Mouse (Mus musculus) monocyte, adult 5-6 weeks (primary cell): ENCODE data around the gene St3gal2. TPM values are rescaled to one million over a fixed set of nuclear protein-coding genes. Genes with fewer than 3 reads are reported as not detected.

Experiments
- ATAC-seq: fragments of 153-309, 156-312 bp; replicated peaks from 2 replicates; pipeline ENCODE4 v1.8.0; 2017; ENCODE audit warnings: mild to moderate bottlenecking; ENCODE audit not compliant: low TSS enrichment, insufficient number of reproducible peaks, severe bottlenecking, poor library complexity, low FRiP score
- total RNA-seq: library from RNA; stranded (forward); fragments of 200-1000, 200-491, 200-594 nt; gene quantifications from 3 replicates; pipeline ENCODE4 v1.2.3, GENCODE M21; 2017

Gene St3gal2
- total RNA-seq: 3.6 to 10.5 TPM (median 5.7 TPM) in 3 replicates

GRCm38 (mm10) chr8:110919341-110920031 lies at the start of gene St3gal2:
St3gal2 (plus strand) TSS chr8:110919922.
- ATAC-seq: peak; percentile 95

- ATAC-seq: no peak
Measured at GRCm38 (mm10) chr8:110870501-110870900, 49.2 kb upstream of the St3gal2 start.

DNA sequence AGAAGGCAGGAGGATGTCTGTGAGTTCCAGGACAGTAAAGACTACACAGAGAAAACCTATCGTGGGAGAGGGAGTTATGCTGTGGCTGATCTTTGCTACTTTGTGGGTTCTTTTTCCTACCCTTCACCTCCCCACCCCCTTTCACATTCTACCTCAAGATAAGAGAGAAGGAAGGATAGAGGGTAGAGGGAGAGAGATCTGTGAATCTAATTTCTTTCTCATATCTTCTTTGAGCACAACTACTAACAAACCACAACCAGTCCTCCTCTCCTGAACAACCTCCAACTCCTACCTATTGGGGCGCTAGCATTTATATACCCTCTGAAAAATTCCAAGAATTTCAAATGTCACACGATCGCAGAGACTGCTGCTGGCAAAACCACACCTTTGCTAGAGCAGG lies 41.9 kb upstream of the St3gal2 start:
- ATAC-seq: no peak

DNA sequence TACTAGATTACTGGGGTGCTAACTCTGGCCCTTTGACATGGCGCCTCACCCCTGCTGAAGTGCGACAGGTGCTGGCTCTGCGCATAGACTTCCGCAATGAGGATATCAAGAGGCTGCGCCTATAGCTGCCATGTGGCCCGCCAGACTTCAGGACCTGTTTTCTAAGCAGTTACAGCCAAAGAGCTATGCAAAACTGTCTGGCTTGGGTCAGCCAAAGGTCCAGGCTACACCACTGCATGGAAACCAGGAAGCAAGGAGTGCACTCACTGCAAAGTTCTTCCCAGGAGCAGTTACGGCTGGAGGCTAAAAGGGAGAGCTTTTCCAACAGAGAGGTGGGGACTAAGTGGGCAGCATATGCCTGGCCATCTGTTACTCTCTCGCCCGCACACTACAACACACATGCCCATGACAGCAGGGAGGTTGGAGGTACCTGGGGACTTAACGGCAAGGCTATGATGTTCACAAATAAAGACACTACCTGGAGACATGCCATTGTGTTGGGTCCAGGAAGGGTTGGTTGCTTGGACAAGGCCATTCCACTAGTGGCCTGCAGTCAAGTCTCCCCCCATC lies 37.9 kb upstream of the St3gal2 start:
- ATAC-seq: no peak

GRCm38 (mm10) chr8:110883824-110884223 lies 35.9 kb upstream of the St3gal2 start:
- no peak for ATAC-seq

DNA sequence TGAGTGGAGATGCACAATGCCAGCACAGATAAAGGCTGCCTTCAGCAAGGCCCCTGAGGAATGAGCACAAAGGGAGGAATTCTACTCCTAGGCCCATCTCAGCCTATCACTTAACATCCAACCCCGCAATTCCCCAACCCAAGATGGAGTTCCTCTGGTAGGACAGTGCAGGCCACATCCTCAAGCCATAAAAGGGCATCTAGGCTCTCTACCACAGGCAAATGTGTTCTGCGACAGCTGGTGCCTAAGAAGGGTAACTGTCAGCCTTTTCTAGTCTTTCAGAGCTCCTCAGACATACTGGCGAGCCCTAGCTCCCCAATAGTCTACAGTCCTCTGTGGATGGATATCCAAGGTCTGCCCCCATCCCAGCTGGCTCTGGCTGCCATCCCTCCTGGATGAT lies 33.1 kb upstream of the St3gal2 start:
- ATAC-seq: no peak

DNA sequence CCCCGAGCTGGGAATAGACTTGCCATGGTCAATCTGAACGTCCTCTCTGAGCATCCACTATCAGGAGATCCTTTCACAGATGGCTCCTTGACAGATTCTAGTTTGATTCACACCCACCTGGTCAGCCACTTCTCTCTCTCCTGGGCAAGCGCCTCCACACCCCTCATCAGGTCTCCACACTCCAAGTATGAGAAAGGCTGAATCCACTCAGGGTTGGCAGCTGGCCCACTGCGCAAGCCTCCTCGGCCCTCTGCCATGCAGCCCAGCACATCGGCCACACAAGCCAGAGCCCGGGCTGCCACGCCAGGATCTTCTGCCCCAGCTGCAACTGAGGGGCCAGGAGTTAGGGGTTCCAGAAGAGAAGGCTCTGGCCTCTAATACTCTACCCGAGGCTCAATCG lies 32.2 kb upstream of the St3gal2 start:
- ATAC-seq: no peak

GRCm38 (mm10) chr8:110888441-110888840 lies 31.3 kb upstream of the St3gal2 start:
- ATAC-seq: no peak

- no peak for ATAC-seq
Measured at GRCm38 (mm10) chr8:110888860-110889259, 30.9 kb upstream of the St3gal2 start.

DNA sequence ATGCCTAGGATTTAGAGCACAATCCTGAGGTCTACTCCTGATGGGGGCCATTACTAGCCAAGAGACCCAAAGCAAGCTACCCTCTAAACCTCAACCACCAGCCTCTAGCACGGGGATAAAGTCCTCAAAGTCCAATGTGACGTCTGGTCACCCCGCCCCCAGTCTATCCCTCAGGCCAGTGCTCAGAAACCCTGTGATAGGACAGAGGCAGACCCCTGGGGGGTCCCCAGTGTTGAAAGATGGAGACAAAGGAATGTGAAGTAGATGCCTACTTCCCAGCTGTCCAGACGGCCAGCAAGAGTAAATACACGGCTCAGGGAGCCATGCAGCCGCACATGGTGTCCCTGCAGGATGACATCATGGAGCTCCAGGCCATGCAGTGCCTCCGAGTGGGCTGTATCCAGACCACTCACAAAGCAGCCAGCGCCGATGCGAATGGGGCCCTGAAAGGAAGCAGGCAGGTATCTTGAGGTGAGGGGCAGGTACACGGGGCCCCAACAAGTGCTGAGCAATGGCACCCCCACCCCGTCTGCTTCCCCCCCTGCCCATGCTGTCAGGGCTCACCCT lies 29.7 kb upstream of the St3gal2 start:
- no peak for ATAC-seq

DNA sequence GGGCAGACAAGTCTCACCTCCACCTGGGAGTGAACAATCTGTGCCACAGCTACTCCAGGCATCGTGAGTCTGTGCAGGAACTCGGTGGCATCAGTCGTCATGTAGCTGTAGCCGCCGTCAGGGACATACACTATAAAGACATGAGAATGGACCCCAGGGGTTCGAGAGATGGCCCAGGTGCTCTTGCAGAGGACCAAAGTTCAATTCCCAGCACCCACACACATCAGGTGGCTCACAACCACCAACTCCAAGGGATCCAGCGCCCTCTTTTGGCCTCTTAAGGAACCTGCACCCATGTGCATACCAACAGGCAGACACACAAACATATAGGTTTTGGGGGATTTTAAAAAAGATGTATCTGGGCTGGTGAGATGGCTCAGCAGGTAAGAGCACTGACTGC lies 27.7 kb upstream of the St3gal2 start:
- ATAC-seq: no peak

DNA sequence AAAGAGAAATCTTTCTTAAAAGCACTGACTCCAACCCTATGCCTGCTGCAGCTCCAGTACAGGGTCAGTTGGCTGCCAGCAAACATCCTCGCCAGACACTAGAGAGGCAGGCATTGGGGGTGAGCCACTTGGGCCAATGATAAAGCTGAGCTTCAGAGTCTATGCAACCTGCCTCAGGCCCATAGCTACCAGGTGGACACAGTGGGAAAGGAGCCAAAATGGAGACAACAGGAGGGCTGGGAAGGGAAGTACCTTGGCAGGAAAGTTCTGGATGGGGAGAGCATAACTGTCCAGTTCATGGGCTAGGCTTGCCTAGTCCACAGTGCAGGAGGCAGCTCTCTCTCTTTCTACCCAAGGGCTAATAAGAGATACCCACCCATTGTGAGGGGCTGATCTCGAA lies 26.8 kb upstream of the St3gal2 start:
- no peak for ATAC-seq

GRCm38 (mm10) chr8:110894851-110895250 lies 24.9 kb upstream of the St3gal2 start:
- ATAC-seq: no peak

- ATAC-seq: no peak
Measured at GRCm38 (mm10) chr8:110895254-110895653, 24.5 kb upstream of the St3gal2 start.

DNA sequence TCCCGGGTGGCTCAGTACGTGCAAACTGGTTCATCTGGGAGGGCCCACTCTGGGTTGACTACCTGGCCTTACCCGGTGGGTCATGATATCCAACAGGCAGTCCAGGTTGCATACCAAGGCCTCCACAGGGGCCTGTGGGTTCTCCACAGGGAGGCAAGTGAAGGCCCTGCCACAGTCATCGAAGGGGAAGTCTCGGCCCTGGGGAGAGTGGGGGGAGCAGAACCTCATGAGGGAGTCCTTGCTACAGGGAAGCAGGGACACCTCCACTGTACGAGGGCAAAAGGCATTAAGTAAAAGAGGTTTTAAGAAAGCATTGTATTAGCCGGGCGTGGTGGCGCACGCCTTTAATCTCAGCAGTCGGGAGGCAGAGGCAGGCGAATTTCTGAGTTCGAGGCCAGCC lies 23.9 kb upstream of the St3gal2 start:
- no peak for ATAC-seq

DNA sequence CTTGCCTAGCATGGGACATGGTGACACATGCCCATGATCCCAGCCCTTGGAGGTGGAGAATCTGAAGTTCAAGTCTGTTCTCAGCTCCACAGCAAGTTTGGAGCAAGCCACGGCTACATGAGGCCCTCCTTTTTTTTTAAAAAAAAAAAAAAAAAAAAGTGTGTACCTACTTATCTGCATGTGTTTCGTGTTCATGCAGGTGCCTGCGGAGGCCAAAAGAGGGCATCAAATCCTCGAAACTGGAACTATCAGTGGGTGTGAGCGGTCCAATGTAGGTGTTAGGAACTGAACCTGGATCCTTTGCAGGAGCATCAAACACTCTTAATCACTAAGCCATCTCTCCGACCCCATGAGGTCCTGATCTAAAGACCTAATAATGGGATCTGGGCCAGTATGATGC lies 22.2 kb upstream of the St3gal2 start:
- ATAC-seq: no peak

DNA sequence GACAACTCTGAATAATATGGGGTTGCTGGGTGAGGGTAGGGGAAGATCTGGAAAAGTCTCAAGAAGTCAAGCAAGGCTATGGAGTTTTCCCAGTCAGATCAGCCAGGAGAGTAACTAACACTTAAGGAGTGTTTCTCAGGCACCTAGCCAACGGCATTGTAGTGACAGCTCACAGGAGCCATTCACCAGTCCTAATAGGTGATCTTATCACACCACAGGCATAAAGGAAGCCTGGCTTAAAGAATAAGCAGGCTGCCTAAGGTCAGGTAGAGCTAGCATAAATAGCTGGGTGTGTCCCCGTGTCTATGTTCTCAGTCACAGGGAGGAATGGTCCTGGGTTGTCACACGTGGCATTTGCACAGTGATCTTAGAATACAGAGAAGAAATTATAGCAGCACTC lies 18.7 kb upstream of the St3gal2 start:
- no peak for ATAC-seq

GRCm38 (mm10) chr8:110901839-110902578 lies 17.7 kb upstream of the St3gal2 start, which contains the start of gene Fuk:
Fuk (minus strand) TSS chr8:110902488.
- peak; percentile 77 for ATAC-seq

DNA sequence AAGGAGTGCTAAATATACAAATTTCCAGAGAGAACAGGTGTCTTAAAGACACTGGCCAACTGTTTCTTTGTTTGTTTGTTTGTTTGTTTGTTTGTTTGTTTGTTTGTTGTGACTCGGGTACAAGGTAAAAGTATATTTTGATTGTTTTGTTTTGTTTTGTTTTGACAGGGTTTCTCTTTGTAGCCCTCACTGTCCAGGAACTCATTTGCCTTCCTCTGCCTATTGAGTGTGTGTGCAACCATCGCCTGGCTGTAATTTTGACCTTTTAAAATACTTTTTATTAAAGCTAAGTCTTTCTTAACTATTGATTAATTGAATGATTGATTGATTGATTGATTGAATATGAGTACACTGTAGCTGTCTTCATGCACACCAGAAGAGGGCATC lies 17.1 kb upstream of the St3gal2 start:
- no peak for ATAC-seq

DNA sequence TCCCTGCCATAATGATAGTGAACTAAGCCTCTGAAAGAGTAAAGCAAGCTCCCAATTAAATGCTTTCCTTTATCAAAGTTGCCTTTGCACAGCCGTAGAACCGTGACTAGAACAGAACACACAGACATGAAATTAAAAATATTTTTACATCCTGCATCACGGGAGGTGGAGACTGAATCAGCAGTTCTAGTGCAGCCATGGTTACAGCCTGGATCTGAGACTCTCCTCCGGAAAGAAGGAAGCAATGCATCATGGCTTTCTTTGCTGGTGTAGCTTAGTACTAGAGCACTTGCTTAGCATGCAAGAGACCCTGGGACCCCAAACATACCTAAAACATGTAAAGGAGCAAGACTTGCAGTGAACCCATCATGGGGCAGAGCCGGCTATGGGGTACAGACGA lies 14.3 kb upstream of the St3gal2 start:
- no peak for ATAC-seq
